In the genomic region with DNA sequence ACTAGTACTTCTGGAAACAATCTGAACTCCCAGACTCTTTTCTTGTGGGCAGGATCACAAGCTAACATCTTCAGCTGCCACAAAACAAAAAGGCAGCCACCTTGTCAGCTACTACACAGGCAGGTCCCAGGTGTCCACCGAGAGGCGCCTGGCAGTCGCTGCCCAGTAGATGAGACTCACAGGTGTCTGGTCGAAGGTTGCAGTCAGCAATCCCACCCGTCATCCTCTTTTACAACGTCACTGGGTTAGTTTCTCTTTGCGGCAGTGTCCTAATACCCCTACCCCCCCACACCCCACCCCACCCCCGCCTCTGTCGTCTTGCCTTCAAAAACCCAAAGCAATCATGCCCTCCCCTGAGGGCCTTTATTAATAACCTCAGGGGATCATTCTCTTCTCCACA, we compare ENCODE assay signal across 8 mouse cellular contexts. TPM values are rescaled to one million over a fixed set of nuclear protein-coding genes. Genes with fewer than 3 reads are reported as not detected.
A peak's percentile ranks its signal among the peaks of the same experiment; 100 is the strongest.
DNase-seq lines count a peak whose midpoint lies in the region; ATAC-seq lines count a peak whose summit lies in the region.

No protein-coding gene starts in this region.

- peak overlapping the region; percentile 59 for H3K9ac ChIP-seq in lung, embryonic 15.5 days
- H3K9ac ChIP-seq in embryonic facial prominence, embryonic 13.5 days: peak overlapping the region; percentile 80

- H3K27me3 ChIP-seq in lung, embryonic 15.5 days: no peaks in the 10 kb centered on the region
- no peaks in the 10 kb centered on the region for H3K27me3 ChIP-seq in embryonic facial prominence, embryonic 13.5 days

- peaks cover 10% of the 10 kb centered on the region; the same call in 1 of the 2 replicates for H3K4me1 ChIP-seq in lung, embryonic 15.5 days
- H3K4me1 ChIP-seq in embryonic facial prominence, embryonic 13.5 days: peaks cover 8% of the 10 kb centered on the region

- 16% methylated on average over 9 of the region's 9 CpGs for WGBS in lung, embryonic 15.5 days
- WGBS in embryonic facial prominence, embryonic 13.5 days: 21% methylated on average over 9 of the region's 9 CpGs

- no peak for DNase-seq in lung, postnatal 4 days
- DNase-seq in thymus, postnatal 4 days: peak; percentile 28
- DNase-seq in left cerebral cortex, adult 8-10 months (ENCODE audit: low spot score in 2 of 2): no peak
- DNase-seq in gastrocnemius, adult 8-10 months (ENCODE audit: low spot score in 2 of 2): no peak

- H3K4me2 ChIP-seq in lung, embryonic 15.5 days: peak overlapping the region; percentile 72
- peak overlapping the region; percentile 66 for H3K4me2 ChIP-seq in embryonic facial prominence, embryonic 13.5 days

- no peak overlapping the region for H3K27ac ChIP-seq in lung, embryonic 15.5 days
- H3K27ac ChIP-seq in embryonic facial prominence, embryonic 13.5 days: peak overlapping the region; percentile 76; the same call in 1 of the 2 replicates

- peak; percentile 11; the same call in 1 of the 2 replicates for ATAC-seq in lung, embryonic 15.5 days (ENCODE audit: borderline replicate concordance, extremely low read depth, low FRiP score, low TSS enrichment)
- ATAC-seq in embryonic facial prominence, embryonic 13.5 days (ENCODE audit: insufficient number of reproducible peaks, insufficient read depth, low FRiP score, low TSS enrichment, low read depth): no peak
- ATAC-seq in inflammation-experienced regulatory T-cells, adult 6 months: peak; percentile 23
- ATAC-seq in megakaryocyte, adult 5-6 weeks (ENCODE audit: poor library complexity, severe bottlenecking): peak; percentile 50

- H3K36me3 ChIP-seq in lung, embryonic 15.5 days: no peaks in the 10 kb centered on the region
- peaks cover 13% of the 10 kb centered on the region for H3K36me3 ChIP-seq in embryonic facial prominence, embryonic 13.5 days

- no peaks in the 10 kb centered on the region for H3K9me3 ChIP-seq in lung, embryonic 15.5 days
- H3K9me3 ChIP-seq in embryonic facial prominence, embryonic 13.5 days: no peaks in the 10 kb centered on the region

- peak overlapping the region; percentile 70 for H3K4me3 ChIP-seq in lung, embryonic 15.5 days
- peak overlapping the region; percentile 81 for H3K4me3 ChIP-seq in embryonic facial prominence, embryonic 13.5 days

RNA-seq across cellular contexts. Expression of a gene that starts 0.8 kb away (rescaled TPM):
- 9.2 and 10.2 TPM in 2 replicates for polyA plus RNA-seq in lung, embryonic 15.5 days (2015; fragmentation: Nextera tagmentation; extraction: Ambion mirVana)
- polyA plus RNA-seq in embryonic facial prominence, embryonic 13.5 days (2015; fragmentation: Nextera tagmentation; extraction: Ambion mirVana): 8.3 and 8.6 TPM in 2 replicates
- polyA plus RNA-seq in inflammation-experienced regulatory T-cells, adult 6 months (2017; shearing (Covaris generic)): 1 to 10 TPM; 5.2 to 7.5 (median 7.2) TPM
- 1.6 and 2.9 TPM in 2 replicates for total RNA-seq in megakaryocyte, adult 5-6 weeks (2015)
- total RNA-seq in megakaryocyte, adult 5-6 weeks (2017): 1.4 and 1.8 TPM in 2 replicates
- total RNA-seq in left cerebral cortex, adult 8-10 months (2022): 1 to 10 TPM; 3.4 to 4.1 (median 3.6) TPM
- total RNA-seq in gastrocnemius, adult 8-10 months (2022): 1 to 10 TPM; 1.9 to 2.2 (median 2.1) TPM

RNA-seq across cellular contexts. Expression of a gene that starts 21.7 kb away (rescaled TPM):
- polyA plus RNA-seq in lung, embryonic 15.5 days (2015; fragmentation: Nextera tagmentation; extraction: Ambion mirVana): 195 and 203 TPM in 2 replicates
- 257 and 260 TPM in 2 replicates for polyA plus RNA-seq in embryonic facial prominence, embryonic 13.5 days (2015; fragmentation: Nextera tagmentation; extraction: Ambion mirVana)
- polyA plus RNA-seq in inflammation-experienced regulatory T-cells, adult 6 months (2017; shearing (Covaris generic)): 100 to 1,000 TPM; 110 to 121 (median 120) TPM
- total RNA-seq in megakaryocyte, adult 5-6 weeks (2015): 62.8 and 71.2 TPM in 2 replicates
- total RNA-seq in megakaryocyte, adult 5-6 weeks (2017): 100 TPM in 2 replicates
- total RNA-seq in left cerebral cortex, adult 8-10 months (2022): 10 to 100 TPM; 67.7 to 86.2 (median 79.4) TPM
- total RNA-seq in gastrocnemius, adult 8-10 months (2022): 10 to 100 TPM; 11.7 to 17.6 (median 14.7) TPM

RNA-seq across cellular contexts. Expression of a gene that starts 34.5 kb away (rescaled TPM):
- polyA plus RNA-seq in lung, embryonic 15.5 days (2015; fragmentation: Nextera tagmentation; extraction: Ambion mirVana): 11.4 and 12.0 TPM in 2 replicates
- 3.4 and 3.6 TPM in 2 replicates for polyA plus RNA-seq in embryonic facial prominence, embryonic 13.5 days (2015; fragmentation: Nextera tagmentation; extraction: Ambion mirVana)
- not detected for polyA plus RNA-seq in inflammation-experienced regulatory T-cells, adult 6 months (2017; shearing (Covaris generic))
- total RNA-seq in megakaryocyte, adult 5-6 weeks (2015): not detected in 2 replicates
- total RNA-seq in megakaryocyte, adult 5-6 weeks (2017): not detected in 2 replicates
- total RNA-seq in left cerebral cortex, adult 8-10 months (2022): under 1 TPM; 0.30 to 0.80 (median 0.53) TPM
- not detected for total RNA-seq in gastrocnemius, adult 8-10 months (2022)

RNA-seq across cellular contexts. Expression of a gene that starts 57.9 kb away (rescaled TPM):
- 18.1 and 18.2 TPM in 2 replicates for polyA plus RNA-seq in lung, embryonic 15.5 days (2015; fragmentation: Nextera tagmentation; extraction: Ambion mirVana)
- polyA plus RNA-seq in embryonic facial prominence, embryonic 13.5 days (2015; fragmentation: Nextera tagmentation; extraction: Ambion mirVana): 21.1 and 22.1 TPM in 2 replicates
- 1 to 10 TPM in 2 of 3 experiments, under 1 TPM in 1; 0.97 to 2.0 (median 1.7) TPM for polyA plus RNA-seq in inflammation-experienced regulatory T-cells, adult 6 months (2017; shearing (Covaris generic))
- total RNA-seq in megakaryocyte, adult 5-6 weeks (2015): not detected in 2 replicates
- 0.33 TPM in 1 of 2 replicates, not detected in the other for total RNA-seq in megakaryocyte, adult 5-6 weeks (2017)
- 10 to 100 TPM; 11.6 to 13.2 (median 12.5) TPM for total RNA-seq in left cerebral cortex, adult 8-10 months (2022)
- total RNA-seq in gastrocnemius, adult 8-10 months (2022): 1 to 10 TPM in 1 of 4 experiments, under 1 TPM in 3; 0.41 to 1.0 (median 0.74) TPM
